Mouse (Mus musculus): ENCODE data around the gene Mex3b. TPM values are rescaled to one million over a fixed set of nuclear protein-coding genes. Genes with fewer than 3 reads are reported as not detected.

Mex3b gene
- polyA plus RNA-seq, 1 experiment from 2014 or later: 47.5 TPM

DNA sequence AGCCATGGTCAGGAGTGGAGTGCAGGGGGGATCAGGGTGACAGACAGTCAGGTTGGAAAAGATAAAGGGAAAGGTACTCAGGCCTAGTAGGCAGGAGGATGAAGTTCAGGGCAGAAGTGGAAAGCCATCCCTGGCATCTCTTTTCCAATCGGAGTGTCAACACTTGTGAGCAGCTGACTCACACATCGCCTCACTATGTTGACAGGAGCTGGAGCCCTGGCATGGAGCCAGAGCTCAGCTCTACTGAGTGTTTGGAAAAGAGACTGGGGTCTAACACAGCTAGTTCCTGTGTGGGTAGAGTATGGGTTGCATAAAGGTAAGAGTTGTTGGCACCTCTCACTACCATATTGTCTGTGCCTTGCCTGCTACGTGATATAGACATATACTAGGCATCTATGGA is 38.4 kb downstream of the Mex3b start:
- Histone ChIP-seq H3K4me1 (peaks cover under 1% of the 10 kb centered on the region), H3K36me3 (replicated peaks) (no peaks in the 10 kb centered on the region), H3K9me3 (no peaks in the 10 kb centered on the region), H3K9ac (no peak overlapping the region), H3K4me3 (replicated peaks) (no peak overlapping the region), H3K27me3 (no peaks in the 10 kb centered on the region), H3K4me2 (no peak overlapping the region), H3K27ac (no peak overlapping the region)
- WGBS: 82% methylated on average over 3 of the region's 3 CpGs
- no peak for ATAC-seq (ENCODE audit: low FRiP score)

DNA sequence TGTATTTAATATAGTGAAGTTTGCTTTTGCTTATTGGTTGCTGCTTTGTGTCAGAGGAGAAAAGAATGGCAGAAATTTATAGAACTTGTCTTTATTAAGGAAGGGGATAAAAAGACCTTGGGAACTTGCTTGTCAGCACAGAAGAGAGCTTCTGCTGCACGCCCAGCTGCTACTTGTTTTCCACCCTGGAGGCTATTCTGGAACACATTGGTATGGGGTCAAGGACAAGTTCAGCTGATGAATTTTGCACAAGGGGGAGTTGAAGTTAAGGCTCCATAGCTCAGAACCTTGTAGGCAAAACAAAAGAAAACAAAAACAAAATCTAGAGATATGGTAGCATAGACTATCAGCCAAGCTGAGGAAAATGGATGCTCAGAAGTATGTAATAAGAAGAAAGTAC is 39.9 kb downstream of the Mex3b start:
- no peak overlapping the region for H3K4me2 ChIP-seq
- ATAC-seq (ENCODE audit: low FRiP score): no peak
- H3K9ac ChIP-seq: no peak overlapping the region
- H3K27ac ChIP-seq: no peak overlapping the region
- peaks cover 4% of the 10 kb centered on the region for H3K4me1 ChIP-seq
- no peaks in the 10 kb centered on the region for H3K36me3 ChIP-seq (replicated peaks)
- H3K27me3 ChIP-seq: no peaks in the 10 kb centered on the region
- H3K9me3 ChIP-seq: no peaks in the 10 kb centered on the region
- 90% methylated on average over 1 of the region's 1 CpGs for WGBS
- no peak overlapping the region for H3K4me3 ChIP-seq (replicated peaks)

DNA sequence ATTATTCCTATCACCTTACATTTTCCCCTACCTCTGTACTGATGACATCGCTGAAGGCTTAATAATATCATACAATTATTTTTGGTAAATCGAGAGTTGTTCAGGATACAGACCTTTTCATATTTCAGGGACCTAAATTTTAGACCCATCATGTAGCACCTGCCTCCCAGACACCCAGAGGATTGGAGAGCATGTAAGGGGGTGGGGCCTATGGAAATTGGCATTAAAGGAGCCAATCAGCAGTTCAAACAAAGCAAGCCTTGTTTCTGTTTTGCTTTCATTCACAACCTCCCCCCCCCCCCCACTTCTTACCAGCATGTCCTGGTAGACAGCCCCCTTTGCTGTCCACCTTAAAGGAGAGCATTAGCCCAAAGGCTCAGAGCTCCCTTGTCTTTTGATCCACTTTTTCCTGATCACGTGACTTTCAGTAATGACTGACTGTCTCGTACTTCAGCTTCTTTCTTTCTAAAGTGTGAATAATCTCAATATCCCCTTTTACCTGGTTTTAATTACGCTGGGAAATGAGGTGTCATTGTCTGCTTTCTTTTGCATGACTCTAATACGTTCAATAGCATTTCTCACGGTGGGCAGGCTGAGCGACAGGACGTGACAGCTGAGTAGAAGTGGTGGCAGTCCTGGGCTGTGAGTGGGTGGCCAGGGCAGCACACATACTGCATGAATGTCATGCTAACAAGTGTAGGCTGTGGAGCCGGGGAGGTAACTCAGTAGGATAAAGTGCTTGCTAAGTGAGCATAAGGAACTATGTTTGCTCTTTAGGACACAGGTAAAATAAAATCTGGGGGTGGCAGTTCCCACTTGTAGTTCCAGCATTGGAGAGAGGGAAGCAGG is 43.6 kb downstream of the Mex3b start:
- Histone ChIP-seq H3K27ac (no peak overlapping the region), H3K4me1 (peaks cover 4% of the 10 kb centered on the region), H3K4me3 (replicated peaks) (0 out of 2 replicates have a peak overlapping the region, but pooled peaks have one; percentile 4), H3K36me3 (replicated peaks) (no peaks in the 10 kb centered on the region), H3K27me3 (no peaks in the 10 kb centered on the region), H3K9ac (no peak overlapping the region), H3K4me2 (peak overlapping the region; percentile 31), H3K9me3 (no peaks in the 10 kb centered on the region)
- ATAC-seq (ENCODE audit: low FRiP score): peak; percentile 93
- 36% methylated on average over 10 of the region's 10 CpGs for WGBS

DNA sequence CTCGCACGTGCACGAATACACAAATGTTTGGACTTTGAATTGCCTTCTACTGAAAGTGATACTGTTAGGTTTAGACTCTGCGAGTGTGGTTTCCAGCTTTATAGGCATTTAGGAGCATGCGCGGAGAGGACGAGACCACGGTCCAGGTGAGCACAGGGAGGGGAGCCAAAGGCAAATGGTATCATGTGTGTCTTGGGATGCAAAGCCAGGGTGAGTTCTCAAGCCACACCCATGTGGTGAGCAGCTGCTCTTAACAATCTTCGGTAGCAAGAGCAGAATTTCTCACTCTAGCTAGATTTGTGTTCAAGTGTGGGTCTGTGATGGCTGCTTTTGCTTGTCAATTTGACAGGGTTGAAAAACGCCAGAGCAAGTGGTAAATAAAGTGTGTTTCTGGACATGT is 44.4 kb downstream of the Mex3b start:
- no peaks in the 10 kb centered on the region for H3K36me3 ChIP-seq (replicated peaks)
- peaks cover 4% of the 10 kb centered on the region for H3K4me1 ChIP-seq
- H3K4me3 ChIP-seq (replicated peaks): no peak overlapping the region
- no peak for ATAC-seq (ENCODE audit: low FRiP score)
- no peak overlapping the region for H3K4me2 ChIP-seq
- WGBS: 90% methylated on average over 10 of the region's 10 CpGs
- H3K9ac ChIP-seq: no peak overlapping the region
- H3K27me3 ChIP-seq: no peaks in the 10 kb centered on the region
- no peaks in the 10 kb centered on the region for H3K9me3 ChIP-seq
- H3K27ac ChIP-seq: no peak overlapping the region

DNA sequence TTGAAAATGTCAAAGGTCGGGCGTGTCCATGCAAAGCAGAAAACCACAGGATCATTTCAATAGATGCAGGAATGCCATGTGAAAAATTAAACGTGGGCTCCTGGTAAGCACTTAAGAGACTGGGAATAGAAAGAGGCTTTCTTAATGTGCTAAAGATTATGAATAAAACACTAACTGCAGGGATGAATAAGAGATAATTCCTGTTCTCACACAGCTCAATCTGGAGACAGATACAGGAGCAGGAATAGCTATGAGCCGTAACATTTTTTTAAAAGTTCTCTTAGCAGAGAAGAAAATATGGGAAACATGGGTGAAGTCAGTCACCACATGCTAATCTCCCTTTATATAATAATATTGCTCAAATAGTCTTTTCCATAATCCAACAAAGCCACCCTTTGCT is 47.2 kb downstream of the Mex3b start:
- Histone ChIP-seq H3K4me1 (peaks cover 4% of the 10 kb centered on the region), H3K9me3 (0 out of 2 replicates have a peak, but pooled peaks cover 6% of the 10 kb centered on the region), H3K36me3 (replicated peaks) (no peaks in the 10 kb centered on the region), H3K9ac (no peak overlapping the region), H3K27ac (no peak overlapping the region), H3K4me3 (replicated peaks) (no peak overlapping the region), H3K27me3 (no peaks in the 10 kb centered on the region), H3K4me2 (no peak overlapping the region)
- ATAC-seq (ENCODE audit: low FRiP score): no peak
- 80% methylated on average over 4 of the region's 4 CpGs for WGBS

Other genes starting within 250 kb of the Mex3b start
- gene Saxo2, start 218.8 kb upstream of the Mex3b start, polyA plus RNA-seq (2016; fragmentation: Nextera tagmentation; extraction: Ambion mirVana): 7.7 and 10.6 TPM in 2 replicates
- gene Efl1, start 218.7 kb upstream of the Mex3b start, polyA plus RNA-seq (2016; fragmentation: Nextera tagmentation; extraction: Ambion mirVana): 21.1 and 21.3 TPM in 2 replicates

All from forebrain, embryonic 12.5 days (tissue).